Mouse (Mus musculus) small intestine, adult 2 months (tissue): ENCODE measurements around the gene Nr2c2ap.

Source experiments
- CTCF ChIP-seq: fragments of 200-500 bp; IDR thresholded peaks from 2 replicates; pipeline ENCODE4 v1.5.1; 2012; ENCODE audit warnings: low read depth, mild to moderate bottlenecking, control low read depth, inconsistent platforms, low read length, moderate library complexity, mixed read lengths; ENCODE audit not compliant: insufficient replicate concordance, insufficient read length; ENCODE audit errors: extremely low read depth
- POLR2A ChIP-seq: fragments of 200-500 bp; IDR thresholded peaks from 2 replicates; pipeline ENCODE4 v1.6.1; 2012; ENCODE audit warnings: low read depth, mild to moderate bottlenecking, control low read depth, inconsistent platforms, low read length, moderate library complexity

- TF ChIP-seq POLR2A (no peak), CTCF (no peak)
These were observed 30.9 kb upstream of the Nr2c2ap start for GRCm38 (mm10) chr8:70100241-70100640.
